Mouse (Mus musculus): Measurements from ENCODE around the gene Alpk1.

Gene Alpk1

GRCm38 (mm10) chr3:127757886-127758301 is 22.4 kb downstream of the Alpk1 start:
- in situ Hi-C loops (cut with MboI; ENCODE audit: low pct_unique_long_range_greater_than_20kb in 1 of 2, low sequenced_read_pairs in 2 of 2, unreplicated experiment in 1 of 2), result loop anchor here (25.0 kb wide), 1 partner anchor 121 kb away; the partner anchor contains the start of gene Neurog2 (in 2 of the 2)

- in situ Hi-C loops (cut with MboI; ENCODE audit: low pct_unique_long_range_greater_than_20kb in 1 of 2, low sequenced_read_pairs in 2 of 2, unreplicated experiment in 1 of 2), result loop anchor here (25.0 kb wide), 1 partner anchor 119 kb away; the partner anchor contains the start of gene Neurog2 (in 2 of the 2)
Measured at GRCm38 (mm10) chr3:127756458-127756857, 23.9 kb downstream of the Alpk1 start.

- in situ Hi-C loops (cut with MboI; ENCODE audit: low pct_unique_long_range_greater_than_20kb in 1 of 2, low sequenced_read_pairs in 2 of 2, unreplicated experiment in 1 of 2), result loop anchor here (25.0 kb wide), 1 partner anchor 113 kb away; the partner anchor contains the start of gene Neurog2 (in 2 of the 2)
Measured at GRCm38 (mm10) chr3:127749981-127750562, 30.3 kb downstream of the Alpk1 start.

GRCm38 (mm10) chr3:127749266-127749665 is 31.1 kb downstream of the Alpk1 start:
- in situ Hi-C loops (cut with MboI; ENCODE audit: low pct_unique_long_range_greater_than_20kb in 1 of 2, low sequenced_read_pairs in 2 of 2, unreplicated experiment in 1 of 2), result no loop called here

GRCm38 (mm10) chr3:127748644-127749043 is 31.7 kb downstream of the Alpk1 start:
- in situ Hi-C loops (cut with MboI; ENCODE audit: low pct_unique_long_range_greater_than_20kb in 1 of 2, low sequenced_read_pairs in 2 of 2, unreplicated experiment in 1 of 2), result no loop called here

GRCm38 (mm10) chr3:127745911-127746640 is 34.3 kb downstream of the Alpk1 start:
- in situ Hi-C loops (cut with MboI; ENCODE audit: low pct_unique_long_range_greater_than_20kb in 1 of 2, low sequenced_read_pairs in 2 of 2, unreplicated experiment in 1 of 2), result no loop called here

GRCm38 (mm10) chr3:127745504-127745903 is 34.8 kb downstream of the Alpk1 start:
- in situ Hi-C loops (cut with MboI; ENCODE audit: low pct_unique_long_range_greater_than_20kb in 1 of 2, low sequenced_read_pairs in 2 of 2, unreplicated experiment in 1 of 2), result no loop called here

- in situ Hi-C loops (cut with MboI; ENCODE audit: low pct_unique_long_range_greater_than_20kb in 1 of 2, low sequenced_read_pairs in 2 of 2, unreplicated experiment in 1 of 2), result no loop called here
Measured at GRCm38 (mm10) chr3:127743614-127744365, 36.5 kb downstream of the Alpk1 start.

GRCm38 (mm10) chr3:127741473-127741872 is 38.9 kb downstream of the Alpk1 start:
- in situ Hi-C loops (cut with MboI; ENCODE audit: low pct_unique_long_range_greater_than_20kb in 1 of 2, low sequenced_read_pairs in 2 of 2, unreplicated experiment in 1 of 2), result no loop called here

- in situ Hi-C loops (cut with MboI; ENCODE audit: low pct_unique_long_range_greater_than_20kb in 1 of 2, low sequenced_read_pairs in 2 of 2, unreplicated experiment in 1 of 2), result no loop called here
Measured at GRCm38 (mm10) chr3:127737876-127738275, 42.5 kb downstream of the Alpk1 start.

- in situ Hi-C loops (cut with MboI; ENCODE audit: low pct_unique_long_range_greater_than_20kb in 1 of 2, low sequenced_read_pairs in 2 of 2, unreplicated experiment in 1 of 2), result no loop called here
Measured at GRCm38 (mm10) chr3:127735395-127735794, 44.9 kb downstream of the Alpk1 start.

GRCm38 (mm10) chr3:127729513-127730137 is 50.7 kb downstream of the Alpk1 start:
- in situ Hi-C loops (cut with MboI; ENCODE audit: low pct_unique_long_range_greater_than_20kb in 1 of 2, low sequenced_read_pairs in 2 of 2, unreplicated experiment in 1 of 2), result no loop called here

GRCm38 (mm10) chr3:127728851-127729512 is 51.3 kb downstream of the Alpk1 start:
- in situ Hi-C loops (cut with MboI; ENCODE audit: low pct_unique_long_range_greater_than_20kb in 1 of 2, low sequenced_read_pairs in 2 of 2, unreplicated experiment in 1 of 2), result no loop called here

- in situ Hi-C loops (cut with MboI; ENCODE audit: low pct_unique_long_range_greater_than_20kb in 1 of 2, low sequenced_read_pairs in 2 of 2, unreplicated experiment in 1 of 2), result no loop called here
Measured at GRCm38 (mm10) chr3:127728046-127728445, 52.3 kb downstream of the Alpk1 start.

- in situ Hi-C loops (cut with MboI; ENCODE audit: low pct_unique_long_range_greater_than_20kb in 1 of 2, low sequenced_read_pairs in 2 of 2, unreplicated experiment in 1 of 2), result no loop called here
Measured at GRCm38 (mm10) chr3:127720948-127721347, 59.4 kb downstream of the Alpk1 start.

- in situ Hi-C loops (cut with MboI; ENCODE audit: low pct_unique_long_range_greater_than_20kb in 1 of 2, low sequenced_read_pairs in 2 of 2, unreplicated experiment in 1 of 2), result no loop called here
Measured at GRCm38 (mm10) chr3:127720050-127720449, 60.3 kb downstream of the Alpk1 start.

GRCm38 (mm10) chr3:127719601-127720000 is 60.7 kb downstream of the Alpk1 start:
- in situ Hi-C loops (cut with MboI; ENCODE audit: low pct_unique_long_range_greater_than_20kb in 1 of 2, low sequenced_read_pairs in 2 of 2, unreplicated experiment in 1 of 2), result no loop called here

GRCm38 (mm10) chr3:127716759-127717158 is 63.6 kb downstream of the Alpk1 start:
- in situ Hi-C loops (cut with MboI; ENCODE audit: low pct_unique_long_range_greater_than_20kb in 1 of 2, low sequenced_read_pairs in 2 of 2, unreplicated experiment in 1 of 2), result no loop called here

Data from mouse embryonic stem cell (cell line).